Mouse (Mus musculus) ES-E14 (cell line): ENCODE results near the gene Dnaja1.

Experiments used
- CHD2 ChIP-seq: IDR thresholded peaks from 2 replicates; pipeline ENCODE4 v1.6.1; 2014; ENCODE audit warnings: mild to moderate bottlenecking, low read depth, low read length, inconsistent platforms
- HCFC1 ChIP-seq: IDR thresholded peaks from 2 replicates; pipeline ENCODE4 v1.6.1; 2012; ENCODE audit warnings: low read length, inconsistent platforms, borderline replicate concordance; ENCODE audit not compliant: insufficient read depth
- MAFK ChIP-seq: IDR thresholded peaks from 2 replicates; pipeline ENCODE4 v1.6.1; 2014; ENCODE audit warnings: mild to moderate bottlenecking, low read depth, low read length, inconsistent platforms; ENCODE audit not compliant: insufficient read depth
- ZC3H11A ChIP-seq: IDR thresholded peaks from 2 replicates; pipeline ENCODE4 v1.6.1; 2012; ENCODE audit warnings: low read depth, mild to moderate bottlenecking, inconsistent platforms, low read length, borderline replicate concordance

DNA sequence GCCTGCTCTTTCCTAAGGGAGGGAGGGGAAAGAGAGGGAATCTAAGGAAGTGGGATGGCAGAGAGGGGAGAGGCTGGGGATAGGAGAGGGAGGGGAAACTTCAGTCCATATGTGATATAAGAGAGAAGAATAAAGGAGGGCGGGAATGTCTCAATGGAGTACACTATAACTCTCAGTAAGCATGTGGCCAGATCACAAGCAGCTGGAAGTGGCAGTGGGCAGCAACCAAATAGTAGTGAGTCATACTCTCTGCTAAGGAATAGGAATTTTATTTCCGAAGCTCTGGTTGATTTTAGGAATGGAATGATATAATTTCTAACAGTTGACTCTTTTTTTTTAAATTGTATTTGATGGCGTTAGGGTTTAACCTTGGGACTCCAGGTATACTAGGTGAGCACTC lies 4.8 kb upstream of the Dnaja1 start:
- TF ChIP-seq ZC3H11A (no peak), MAFK (no peak), HCFC1 (no peak), CHD2 (no peak)
